Mouse (Mus musculus) retina, postnatal 7 days (tissue): ENCODE results near the gene Spic.

ENCODE experiments used
- DNase-seq: peaks from one replicate; pipeline ENCODE4 v3.0.0-alpha.2; 2012; ENCODE audit warnings: low read depth, low spot score

The Spic gene

DNA sequence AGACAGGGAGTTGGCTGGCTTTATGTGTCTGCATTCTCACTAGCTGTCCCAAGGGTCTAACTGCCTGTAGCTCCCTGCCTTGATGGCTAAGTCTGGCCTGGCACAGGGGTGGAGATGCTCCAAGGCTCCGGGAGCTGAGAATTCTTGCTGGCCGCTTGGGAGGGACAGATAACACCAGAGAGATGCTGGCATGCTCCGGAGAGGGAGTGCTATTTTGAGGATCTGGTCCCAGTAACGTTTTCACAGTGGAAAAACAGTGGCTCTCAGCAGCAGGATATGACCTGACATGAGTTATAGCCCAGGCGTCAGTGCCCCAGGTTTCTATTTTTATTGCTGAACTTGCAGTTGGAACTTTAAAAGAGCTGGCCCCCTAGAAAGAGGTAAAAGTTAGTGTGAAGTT, 39.4 kb downstream of the Spic start:
- no peak for DNase-seq

DNA sequence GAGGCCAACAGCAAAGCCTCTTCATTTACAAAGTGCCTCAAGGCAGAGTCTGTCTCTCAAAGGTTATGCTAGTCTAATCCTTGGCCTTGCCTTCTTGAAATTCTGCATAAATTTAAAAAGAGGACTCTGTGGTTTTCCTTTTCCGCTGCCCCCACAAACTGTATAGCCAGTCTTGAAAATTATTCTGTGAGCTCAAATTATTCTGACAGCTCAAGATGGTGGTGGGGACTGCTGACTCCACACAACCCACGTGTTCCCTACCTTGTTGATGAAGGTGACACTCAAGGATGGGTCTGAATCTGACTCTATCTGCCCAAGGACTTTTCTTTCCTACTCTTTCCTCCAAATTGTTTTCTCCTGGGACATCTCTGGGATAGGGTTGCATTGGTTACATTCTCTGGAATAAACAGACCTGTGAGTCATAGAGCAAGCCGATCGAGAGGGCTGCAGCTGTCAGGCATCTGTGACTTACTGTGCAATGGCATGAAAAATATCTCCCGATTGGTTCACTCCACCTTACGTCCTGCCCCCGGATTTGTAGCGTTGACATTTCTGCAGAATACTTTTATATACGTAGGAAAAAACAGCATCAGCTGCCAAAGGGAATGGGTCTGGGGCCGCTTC, 53.4 kb downstream of the Spic start:
- no peak for DNase-seq

DNA sequence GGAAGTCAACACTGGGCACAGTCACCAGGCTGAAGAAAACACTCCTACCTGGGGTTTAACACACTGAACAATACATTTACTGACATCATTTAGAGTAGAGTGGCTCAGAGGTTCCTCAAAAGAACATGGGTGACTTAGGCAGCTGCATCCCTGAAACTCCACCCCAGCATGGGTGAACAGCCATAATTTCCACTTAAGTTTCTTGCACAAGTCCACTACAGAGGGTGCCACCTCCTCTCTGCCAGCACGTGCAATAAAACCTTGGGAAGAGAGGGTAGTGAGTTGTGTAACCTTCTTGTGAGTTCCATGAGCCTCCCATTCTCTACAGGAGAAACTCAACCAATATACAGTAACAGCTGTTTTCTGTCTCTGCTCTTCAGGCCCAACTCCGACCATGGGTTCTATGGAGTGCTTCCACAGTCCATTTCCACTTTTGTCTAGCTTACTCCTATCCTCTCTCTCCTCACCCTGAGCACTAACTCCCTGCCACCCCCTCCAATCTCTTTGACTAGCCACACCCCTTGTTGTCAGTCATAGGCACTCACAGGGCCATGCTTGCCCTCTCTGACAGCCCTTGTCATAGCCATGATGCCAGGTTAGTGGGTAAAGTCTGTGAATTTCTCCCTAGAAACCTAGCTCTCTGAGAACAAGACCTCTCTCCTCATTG, 54.0 kb downstream of the Spic start:
- no peak for DNase-seq

DNA sequence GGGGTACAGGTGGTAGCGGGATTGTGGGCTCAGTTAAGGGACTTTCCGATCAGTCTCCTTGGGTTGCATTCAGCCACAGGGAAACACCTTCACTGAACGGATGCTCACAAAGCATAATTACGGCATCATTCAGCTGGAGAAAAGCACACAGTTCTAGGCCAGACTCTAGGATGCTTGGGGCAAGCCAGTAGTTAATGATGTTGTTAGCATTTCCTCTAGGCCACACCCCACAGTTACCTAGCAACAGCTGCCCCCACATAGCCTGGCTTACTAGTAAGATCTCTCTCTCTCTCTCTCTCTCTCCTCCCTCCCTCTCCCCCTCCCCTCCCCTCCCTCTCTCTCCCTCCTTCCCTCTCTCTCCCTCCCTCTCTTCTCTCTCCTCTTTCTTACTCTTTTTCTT, 57.8 kb downstream of the Spic start:
- no peak for DNase-seq

DNA sequence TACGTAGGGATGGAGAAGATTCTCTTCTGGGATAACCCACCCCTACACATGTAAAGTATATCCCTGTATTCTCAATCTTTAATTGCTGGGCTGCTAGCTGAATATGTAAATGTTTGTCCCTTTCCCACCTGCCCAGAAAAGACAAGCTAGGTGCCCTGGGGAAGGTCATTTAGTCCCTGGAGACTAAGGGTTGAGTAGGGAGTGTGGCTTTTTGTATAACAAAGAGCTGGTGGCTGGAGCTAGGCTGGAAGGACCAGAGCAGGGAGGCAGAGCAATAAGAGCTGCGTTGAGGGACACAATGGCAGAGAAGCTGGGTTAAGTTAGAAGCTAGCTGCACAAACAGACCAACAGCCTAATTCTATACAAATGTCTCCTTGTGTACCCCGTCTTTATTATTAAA, 58.6 kb downstream of the Spic start:
- DNase-seq: no peak
